Mouse (Mus musculus): ENCODE measurements around the gene Nuak1.

Nuak1 gene

DNA sequence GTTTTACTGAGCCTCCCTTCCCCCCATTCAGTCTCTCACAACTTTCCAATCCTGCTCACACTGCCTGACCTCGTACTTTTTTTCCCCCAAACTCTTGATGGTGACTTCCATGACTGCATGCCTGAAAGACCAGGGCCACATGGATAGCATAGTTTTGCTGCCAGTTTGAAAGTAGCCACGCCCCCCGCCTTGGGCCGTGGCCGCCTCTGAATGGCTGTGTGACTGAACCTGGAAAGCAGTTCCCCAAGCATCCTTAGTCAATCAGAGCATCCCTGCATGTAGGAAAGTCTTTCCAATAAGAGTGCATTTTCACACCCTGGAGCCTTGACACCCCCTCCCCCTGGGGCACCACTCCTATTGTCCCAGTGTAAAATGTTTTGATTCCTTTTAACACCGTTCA is 116.4 kb downstream of the Nuak1 start:
- DNase-seq = no peak
